Mouse (Mus musculus): Measurements from ENCODE around the gene Gns.

GRCm38 (mm10) chr10:121391901-121392300 is 27.0 kb downstream of the Gns start:
- TF ChIP-seq EP300 (optimal IDR thresholded peaks at IDR 0.05) (no peak), CTCF (IDR thresholded peaks at IDR 0.05; ENCODE audit: low read depth) (no peak)
